Mouse (Mus musculus) embryonic fibroblast, embryonic 13.5 days (primary cell): ENCODE measurements around the gene Hs3st3b1.

ENCODE experiments used
- CTCF ChIP-seq: IDR thresholded peaks from 2 replicates; pipeline ENCODE4 v1.5.1; 2011; ENCODE audit warnings: mild to moderate bottlenecking, control low read depth, low read length, moderate library complexity, borderline replicate concordance; ENCODE audit not compliant: insufficient read depth
- POLR2A ChIP-seq: IDR thresholded peaks from 2 replicates; pipeline ENCODE4 v1.6.1; 2011; ENCODE audit warnings: low read depth, mild to moderate bottlenecking, control low read depth, low read length, moderate library complexity

DNA sequence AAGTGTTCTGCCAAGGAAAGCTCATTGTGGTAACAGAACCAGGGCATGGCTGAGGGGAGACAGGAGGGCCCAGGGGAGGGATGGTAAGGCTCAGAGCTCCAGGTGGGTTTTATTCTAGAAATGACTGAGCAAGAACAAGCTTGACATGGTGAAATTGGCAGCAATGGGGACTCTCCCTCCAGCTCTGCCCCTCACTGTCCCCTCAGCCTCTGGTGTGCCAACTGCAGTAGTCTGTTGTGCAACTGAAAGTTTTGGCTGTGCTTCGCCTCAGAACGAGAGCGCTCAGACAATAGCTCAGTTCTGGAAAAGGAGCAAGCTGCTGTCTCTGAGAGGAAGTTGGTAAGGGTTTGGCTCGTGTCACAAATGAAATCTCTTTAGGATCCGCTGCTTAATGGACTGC, 43.3 kb upstream of the Hs3st3b1 start:
- TF ChIP-seq CTCF (no peak), POLR2A (no peak)
